Mouse (Mus musculus): Measurements from ENCODE around the gene Ing5. TPM values are rescaled to one million over a fixed set of nuclear protein-coding genes. Genes with fewer than 3 reads are reported as not detected.
"Not testable (repeated sequence)": the region's sequence is repeated elsewhere in the genome, so short reads cannot be mapped to it uniquely, and the experiment has no call there.

Ing5 gene
- total RNA-seq, 1 experiment from 2014 or later, result 20.0 TPM

DNA sequence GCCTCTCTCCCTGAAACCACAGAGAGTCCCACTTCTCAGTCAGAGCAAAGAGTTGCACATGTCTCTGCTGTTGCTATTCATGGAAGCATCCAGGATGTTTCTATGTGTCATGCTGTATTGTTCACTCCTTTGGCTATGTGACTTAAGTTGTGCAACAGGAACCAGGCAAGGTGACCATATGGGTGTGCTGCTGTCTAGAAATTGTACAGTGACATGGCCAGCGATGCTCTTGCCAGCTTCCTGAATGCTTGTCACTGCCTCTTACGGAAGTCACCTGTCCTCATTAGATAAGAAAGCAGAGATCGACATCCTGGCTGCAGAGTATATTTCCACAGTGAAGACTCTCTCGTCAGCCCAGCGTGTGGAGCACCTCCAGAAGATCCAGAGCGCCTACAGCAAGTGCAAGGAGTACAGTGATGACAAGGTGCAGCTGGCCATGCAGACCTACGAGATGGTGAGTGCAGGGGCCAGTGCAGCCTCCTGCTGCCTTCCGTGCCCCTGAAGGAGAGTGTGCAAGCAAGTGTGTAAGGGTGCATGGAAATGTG, 7.8 kb downstream of the Ing5 start:
- no peak for DNase-seq

GRCm38 (mm10) chr1:93817823-93818532, 14.2 kb downstream of the Ing5 start:
- no peak for DNase-seq

DNA sequence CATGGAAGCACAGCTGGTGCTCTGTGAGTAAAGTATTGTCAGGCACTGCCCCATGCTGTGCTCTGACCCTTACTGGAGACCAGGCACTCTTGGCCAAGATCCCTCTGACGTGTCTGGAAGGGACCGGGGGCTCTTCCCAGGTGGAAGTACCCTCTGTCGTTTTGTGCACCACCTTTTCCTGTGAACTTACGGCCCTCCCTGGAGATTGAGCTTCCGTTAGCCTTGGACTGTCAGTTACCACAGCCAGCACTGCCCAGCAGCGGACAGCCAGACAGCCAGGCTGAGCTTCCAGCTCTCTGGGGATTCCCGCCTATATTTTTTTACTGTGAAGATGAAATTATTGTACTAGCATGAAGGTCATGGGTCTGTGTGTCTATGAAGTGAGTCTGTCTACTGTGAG, 15.0 kb downstream of the Ing5 start:
- DNase-seq, result no peak

GRCm38 (mm10) chr1:93823796-93824495, 20.2 kb downstream of the Ing5 start:
- DNase-seq, result no peak

DNA sequence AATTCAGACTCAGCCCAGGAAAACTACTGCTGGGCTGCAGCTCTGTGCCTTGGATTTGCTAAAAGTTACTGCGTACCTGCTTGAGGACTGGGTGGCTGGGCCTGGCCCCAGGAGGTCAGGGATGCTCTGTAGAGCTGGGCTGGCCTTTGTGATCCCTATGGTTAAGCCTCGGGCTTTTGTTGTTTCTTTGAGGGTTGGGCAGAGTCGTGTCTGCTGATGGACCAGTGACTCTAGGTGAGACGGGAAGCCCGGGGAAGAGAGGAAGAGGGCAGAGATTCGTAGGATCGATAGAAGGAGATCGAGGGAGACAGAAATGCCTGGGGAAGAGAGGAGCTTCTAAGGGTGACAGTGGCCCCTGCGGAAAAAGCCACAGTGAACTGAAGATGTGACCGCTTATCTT, 20.8 kb downstream of the Ing5 start, which contains the start of gene D2hgdh:
Gene D2hgdh (plus strand): TSS at position 301 of the 400 bp plus-strand sequence.
- no peak for DNase-seq

- DNase-seq, result peak; percentile 93
These were observed 21.4 kb downstream of the Ing5 start for GRCm38 (mm10) chr1:93825105-93825674.

- no peak for DNase-seq
These were observed 22.2 kb downstream of the Ing5 start for GRCm38 (mm10) chr1:93825771-93826539.

- no peak for DNase-seq
These were observed 22.7 kb downstream of the Ing5 start for GRCm38 (mm10) chr1:93826540-93826835.

GRCm38 (mm10) chr1:93832754-93833360, 29.1 kb downstream of the Ing5 start:
- DNase-seq, result not testable (repeated sequence)

- DNase-seq, result no peak
These were observed 30.9 kb downstream of the Ing5 start for GRCm38 (mm10) chr1:93834671-93835150.

DNA sequence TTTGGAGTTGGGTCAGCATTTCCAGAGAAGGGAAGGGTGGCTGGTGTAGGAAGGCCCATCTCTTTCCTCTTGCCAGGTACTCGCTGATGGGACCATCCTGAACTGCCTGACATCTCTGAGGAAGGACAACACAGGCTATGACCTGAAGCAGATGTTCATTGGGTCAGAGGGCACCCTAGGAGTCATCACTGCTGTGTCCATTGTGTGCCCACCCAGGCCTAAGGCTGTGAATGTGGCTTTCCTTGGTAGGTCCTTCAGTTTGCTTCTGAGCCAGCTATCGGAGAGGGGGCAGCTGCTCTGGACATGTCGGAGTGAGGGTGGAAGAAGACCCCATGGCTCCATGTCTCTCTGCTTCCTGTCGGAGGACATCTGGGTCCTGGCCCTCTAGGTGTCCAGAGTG, 31.4 kb downstream of the Ing5 start:
- DNase-seq, result no peak

DNA sequence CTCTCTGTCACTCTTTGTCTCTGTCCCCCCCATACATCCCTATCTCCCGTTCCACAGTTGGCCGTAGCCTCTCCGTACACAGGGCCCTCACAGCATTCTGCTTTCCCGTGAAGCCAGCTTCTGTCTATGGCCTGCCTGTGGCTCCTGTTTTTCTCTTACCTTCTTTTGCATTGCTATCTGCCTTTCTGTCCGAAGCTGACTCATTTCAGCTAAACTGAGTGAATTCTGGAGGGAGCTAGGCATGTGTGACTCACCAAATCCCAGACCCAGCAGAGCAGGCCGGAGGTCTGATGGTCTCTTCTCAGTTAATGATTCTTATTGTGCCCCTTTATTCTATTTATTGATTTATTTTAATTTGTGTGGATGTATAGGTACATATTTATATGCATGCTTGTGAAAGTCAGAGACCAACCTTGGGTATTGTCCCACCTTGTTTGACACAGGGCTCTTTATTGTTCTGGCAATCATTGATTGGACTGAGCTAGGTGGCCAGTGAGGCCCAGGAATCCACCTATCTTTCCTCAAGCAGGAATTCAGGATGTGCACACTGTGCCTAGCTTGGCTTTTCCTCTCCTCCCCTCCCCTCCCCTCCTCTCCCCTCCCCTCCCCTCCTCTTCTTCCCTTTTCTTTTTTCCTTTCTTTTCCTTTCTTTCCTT, 32.2 kb downstream of the Ing5 start:
- no peak for DNase-seq

- DNase-seq, result no peak
These were observed 32.8 kb downstream of the Ing5 start for GRCm38 (mm10) chr1:93836532-93836913.

- DNase-seq, result no peak
These were observed 33.6 kb downstream of the Ing5 start for GRCm38 (mm10) chr1:93837335-93837734.

DNA sequence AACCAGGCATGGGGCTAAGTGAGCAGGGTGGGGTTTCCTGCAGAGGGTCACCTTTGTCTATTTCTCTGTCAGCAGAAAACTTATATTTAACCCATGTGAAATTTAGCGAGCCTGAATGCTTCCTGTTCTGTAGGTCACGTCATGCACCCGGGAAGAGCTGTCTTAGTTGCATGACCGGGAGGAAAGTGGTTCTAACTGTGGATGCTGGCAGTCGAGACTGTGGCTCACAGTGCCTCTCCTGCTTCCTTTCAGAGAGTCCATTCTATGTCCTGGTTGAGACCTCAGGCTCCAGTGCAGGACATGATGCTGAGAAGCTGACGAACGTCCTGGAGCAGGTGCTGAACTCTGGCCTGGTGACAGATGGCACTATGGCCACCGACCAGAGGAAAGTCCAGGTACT, 34.8 kb downstream of the Ing5 start:
- DNase-seq, result not testable (repeated sequence)

- not testable (repeated sequence) for DNase-seq
These were observed 42.1 kb downstream of the Ing5 start for GRCm38 (mm10) chr1:93845766-93846366.

- DNase-seq, result not testable (repeated sequence)
These were observed 52.0 kb downstream of the Ing5 start for GRCm38 (mm10) chr1:93855790-93856189.

- DNase-seq, result no peak
These were observed 53.6 kb downstream of the Ing5 start for GRCm38 (mm10) chr1:93857370-93857769.

GRCm38 (mm10) chr1:93857991-93858390, 54.2 kb downstream of the Ing5 start:
- no peak for DNase-seq

DNA sequence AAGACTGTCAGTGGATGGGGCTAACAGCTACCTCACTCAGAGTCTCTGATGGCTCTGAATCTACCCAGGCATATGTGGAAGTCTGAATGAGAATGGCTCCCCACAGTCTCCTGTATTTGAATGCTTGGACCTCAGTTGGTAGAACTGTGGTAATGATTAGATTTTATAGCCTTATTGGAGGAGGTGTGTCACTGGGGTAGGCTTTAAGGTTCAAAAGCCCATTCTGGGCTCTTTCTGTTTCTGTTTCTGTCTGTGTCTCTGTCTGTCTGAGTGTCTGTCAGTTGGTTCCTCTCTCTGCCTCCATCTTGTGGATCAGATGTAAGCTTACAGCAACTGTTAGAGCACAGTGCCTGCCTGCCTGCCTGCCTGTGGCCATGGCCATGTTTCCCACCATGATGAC, 55.9 kb downstream of the Ing5 start:
- no peak for DNase-seq

DNA sequence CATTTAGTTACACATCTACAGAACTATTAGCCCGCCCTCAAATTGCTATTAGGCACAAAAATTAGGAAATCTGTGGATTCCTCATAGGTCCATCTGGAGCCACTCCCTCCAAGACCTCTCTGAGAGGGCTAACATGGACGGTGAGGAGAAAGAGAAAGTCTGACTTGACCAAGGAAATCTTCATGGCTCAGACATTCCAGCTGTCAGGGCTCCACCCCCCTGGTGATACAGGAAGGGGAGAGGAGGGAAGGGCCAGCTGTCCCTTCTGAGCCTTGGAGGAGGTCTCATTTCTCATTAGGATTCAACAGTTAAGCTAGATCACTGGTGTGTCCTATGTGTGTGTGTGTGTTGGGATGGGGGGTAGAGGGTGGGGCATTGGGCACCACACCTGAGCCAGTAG, 57.3 kb downstream of the Ing5 start, which contains the start of gene Gal3st2:
Gene Gal3st2 (plus strand): TSS at position 259 of the 400 bp plus-strand sequence.
- not testable (repeated sequence) for DNase-seq

All from adrenal gland, postnatal 25 days (tissue).